Mouse (Mus musculus) left cerebral cortex, adult 18-20 months (tissue): ENCODE measurements around the gene Stmn3. TPM values are rescaled to one million over a fixed set of nuclear protein-coding genes. Genes with fewer than 3 reads are reported as not detected.

Experiments
- DNase-seq, 2 experiments: peaks; one replicate each; pipeline ENCODE4 v3.0.0; 2021 to 2022; ENCODE audit warnings: low spot score in 2 of 2, mixed read lengths in 1 of 2
- total RNA-seq, 2 experiments: library from RNA; stranded (reverse); gene quantifications; 2 replicates each; pipeline ENCODE4 v1.2.3; 2021

The Stmn3 gene
- total RNA-seq, 2 experiments from 2014 or later = 647 to 666 TPM

- peak; percentile 66 to 74 for DNase-seq
Measured at GRCm38 (mm10) chr2:181287338-181287957, 26.9 kb downstream of the Stmn3 start.

GRCm38 (mm10) chr2:181286629-181287337, 27.5 kb downstream of the Stmn3 start:
- no peak for DNase-seq

GRCm38 (mm10) chr2:181279968-181280367, 34.3 kb downstream of the Stmn3 start:
- no peak for DNase-seq

GRCm38 (mm10) chr2:181277866-181278265, 36.4 kb downstream of the Stmn3 start:
- DNase-seq = no peak

- DNase-seq = no peak
Measured at GRCm38 (mm10) chr2:181276766-181277165, 37.5 kb downstream of the Stmn3 start.

- no peak for DNase-seq
Measured at GRCm38 (mm10) chr2:181274639-181275038, 39.7 kb downstream of the Stmn3 start.

- DNase-seq = no peak
Measured at GRCm38 (mm10) chr2:181273829-181274228, 40.5 kb downstream of the Stmn3 start.

GRCm38 (mm10) chr2:181272092-181272491, 42.2 kb downstream of the Stmn3 start:
- DNase-seq = no peak

GRCm38 (mm10) chr2:181266839-181267238, 47.5 kb downstream of the Stmn3 start:
- DNase-seq = no peak

Other genes starting within 250 kb of the Stmn3 start
- 100 to 1,000 TPM; 264 to 274 TPM for gene Kcnq2, start 179.2 kb downstream of the Stmn3 start, total RNA-seq
- gene Eef1a2, start 157.5 kb downstream of the Stmn3 start, total RNA-seq = 1,000 to 10,000 TPM; 1,361 to 1,429 TPM
- gene Ppdpf, start 127.3 kb downstream of the Stmn3 start, total RNA-seq = 10 to 100 TPM; 74.7 to 76.8 TPM
- gene Ptk6, start 111.7 kb downstream of the Stmn3 start, total RNA-seq = not detected
- gene Srms, start 101.3 kb downstream of the Stmn3 start, total RNA-seq = under 1 TPM; 0.33 to 0.46 TPM
- not detected for gene Fndc11, start 94.5 kb downstream of the Stmn3 start, total RNA-seq
- 1 to 10 TPM; 2.7 to 3.2 TPM for gene Helz2, start 72.5 kb downstream of the Stmn3 start, total RNA-seq
- 10 to 100 TPM; 23.9 to 25.8 TPM for gene Gmeb2, start 26.5 kb downstream of the Stmn3 start, total RNA-seq
- 10 to 100 TPM; 24.9 to 34.5 TPM for gene Rtel1, start 5.2 kb upstream of the Stmn3 start, total RNA-seq
- gene Zgpat, start 50.4 kb upstream of the Stmn3 start, total RNA-seq = 10 to 100 TPM; 66.0 to 67.6 TPM
- gene Arfrp1, start 50.9 kb upstream of the Stmn3 start, total RNA-seq = 10 to 100 TPM; 43.9 to 48.5 TPM
- gene Lime1, start 65.6 kb upstream of the Stmn3 start, total RNA-seq = 10 to 100 TPM; 34.4 to 35.6 TPM
- 10 to 100 TPM; 13.8 to 15.3 TPM for gene Zbtb46, start 144.9 kb upstream of the Stmn3 start, total RNA-seq
- gene Abhd16b, start 178.7 kb upstream of the Stmn3 start, total RNA-seq = not detected
- 10 to 100 TPM; 77.5 to 82.8 TPM for gene Tpd52l2, start 182.6 kb upstream of the Stmn3 start, total RNA-seq
- gene Dnajc5, start 206.0 kb upstream of the Stmn3 start, total RNA-seq = 100 to 1,000 TPM; 299 to 304 TPM